Mouse (Mus musculus) midbrain, postnatal 0 days (tissue): ENCODE data around the gene Dtd2. TPM values are rescaled to one million over a fixed set of nuclear protein-coding genes. Genes with fewer than 3 reads are reported as not detected.

ENCODE experiments used
- ATAC-seq: fragments of 200-750 bp; cut with Nextera tagmentation; 2 replicates; pipeline ENCODE4 v1.8.0; 2017; ENCODE audit warnings: moderate number of reproducible peaks, mild to moderate bottlenecking, moderate TSS enrichment, moderate library complexity; ENCODE audit not compliant: low FRiP score
- DNase-seq: peaks from one replicate; pipeline ENCODE4 v3.0.0-alpha.2; 2015; ENCODE audit warnings: low spot score
- H3K27ac ChIP-seq: fragments of 300-500 bp; sonication (generic); 2 replicates; pipeline ENCODE4 v1.5.1; 2014; ENCODE audit warnings: low read depth, mild to moderate bottlenecking, low read length, mixed read lengths
- H3K27me3 ChIP-seq: fragments of 300-500 bp; sonication (generic); 2 replicates; pipeline ENCODE4 v1.6.1; 2014; ENCODE audit warnings: low read length, control low read depth, mixed read lengths; ENCODE audit not compliant: insufficient read depth
- H3K36me3 ChIP-seq: fragments of 300-500 bp; sonication (generic); 2 replicates; pipeline ENCODE4 v1.6.1; 2014; ENCODE audit warnings: low read length, control low read depth, mixed read lengths; ENCODE audit not compliant: insufficient read depth
- H3K4me1 ChIP-seq: fragments of 300-500 bp; sonication (generic); 2 replicates; pipeline ENCODE4 v1.6.1; 2014; ENCODE audit warnings: mild to moderate bottlenecking, control low read depth, antibody characterized with exemption, low read length, mixed read lengths; ENCODE audit not compliant: insufficient read depth
- H3K4me2 ChIP-seq: fragments of 300-500 bp; sonication (generic); 2 replicates; pipeline ENCODE4 v1.6.1; 2014; ENCODE audit warnings: low read depth, mild to moderate bottlenecking, low read length, mixed read lengths; ENCODE audit not compliant: poor library complexity, severe bottlenecking
- H3K4me3 ChIP-seq: fragments of 300-500 bp; sonication (generic); 2 replicates; pipeline ENCODE4 v1.5.1; 2014; ENCODE audit warnings: low read depth, mild to moderate bottlenecking, low read length, moderate library complexity
- H3K9ac ChIP-seq: fragments of 300-500 bp; sonication (generic); replicated peaks from 2 replicates; pipeline ENCODE4 v1.6.1; 2014; ENCODE audit warnings: mild to moderate bottlenecking, low read length, moderate library complexity, mixed read lengths; ENCODE audit not compliant: poor library complexity, severe bottlenecking
- H3K9me3 ChIP-seq: fragments of 300-500 bp; sonication (generic); 2 replicates; pipeline ENCODE4 v1.6.1; 2016; ENCODE audit warnings: low read length, control low read depth
- CTCF ChIP-seq: IDR thresholded peaks from 2 replicates; pipeline ENCODE4 v1.5.1; 2016; ENCODE audit warnings: antibody characterized with exemption, mild to moderate bottlenecking
- WGBS: fragments of 180-500 bp; shearing (Covaris S2); extraction: QIAGEN DNeasy Blood & Tissue Kit; methylation state at CpG from one replicate; pipeline ENCODE4 v1.1.7; 2014; 5-methylcytosine and 5-hydroxymethylcytosine counted together
- polyA plus RNA-seq: library from polyadenylated mRNA; unstranded; fragments of >200 nt; fragmentation: Nextera tagmentation; extraction: Ambion mirVana; gene quantifications from 2 replicates; pipeline ENCODE4 v1.2.1, GENCODE M21; 2015
- total RNA-seq: library from RNA; depleted of rRNA; stranded (reverse); fragments of >200 nt; gene quantifications from 2 replicates; pipeline ENCODE4 v1.2.3, GENCODE M21; 2014

Dtd2 gene
- total and polyA plus RNA-seq, 2 experiments from 2014 or later: 11.6 to 33.2 TPM

GRCm38 (mm10) chr12:51976531-51976930 is 29.8 kb downstream of the Dtd2 start:
- TF ChIP-seq CTCF: no peak
- Histone ChIP-seq H3K9me3 (no peaks in the 10 kb centered on the region), H3K4me3 (no peak overlapping the region), H3K4me1 (no peaks in the 10 kb centered on the region), H3K4me2 (no peak overlapping the region), H3K9ac (no peak overlapping the region), H3K27me3 (no peaks in the 10 kb centered on the region), H3K36me3 (no peaks in the 10 kb centered on the region), H3K27ac (no peak overlapping the region)
- ATAC-seq (no peak), DNase-seq (no peak)
- 77% methylated on average over 9 of the region's 9 CpGs for WGBS

- Histone ChIP-seq H3K27me3 (no peaks in the 10 kb centered on the region), H3K9me3 (no peaks in the 10 kb centered on the region), H3K36me3 (no peaks in the 10 kb centered on the region), H3K4me2 (no peak overlapping the region), H3K4me3 (no peak overlapping the region), H3K4me1 (no peaks in the 10 kb centered on the region; the same call in 1 of the 2 replicates), H3K9ac (no peak overlapping the region), H3K27ac (no peak overlapping the region)
- TF ChIP-seq CTCF: no peak; the same call in 1 of the 2 replicates
- ATAC-seq (no peak), DNase-seq (no peak)
- WGBS: 79% methylated on average over 1 of the region's 1 CpGs
Observed at GRCm38 (mm10) chr12:51974381-51974780, 31.9 kb downstream of the Dtd2 start.

GRCm38 (mm10) chr12:51972269-51973065 is 33.8 kb downstream of the Dtd2 start:
- no peak overlapping the region for H3K9ac ChIP-seq
- DNase-seq (no peak), ATAC-seq (no peak)
- no peaks in the 10 kb centered on the region for H3K36me3 ChIP-seq
- no peak overlapping the region for H3K4me3 ChIP-seq
- H3K4me2 ChIP-seq: no peak overlapping the region
- 94% methylated on average over 5 of the region's 5 CpGs for WGBS
- H3K27me3 ChIP-seq: no peaks in the 10 kb centered on the region
- H3K9me3 ChIP-seq: no peaks in the 10 kb centered on the region
- no peaks in the 10 kb centered on the region; the same call in 1 of the 2 replicates for H3K4me1 ChIP-seq
- no peak overlapping the region for H3K27ac ChIP-seq
- TF ChIP-seq CTCF: peak; percentile 44

GRCm38 (mm10) chr12:51971070-51971664 is 35.1 kb downstream of the Dtd2 start, which contains the start of gene Heatr5a:
TSS of gene Heatr5a (minus strand) at chr12:51971321.
- ATAC-seq: peak; percentile 97
- H3K36me3 ChIP-seq: no peaks in the 10 kb centered on the region
- under 1% methylated on average over 45 of the region's 53 CpGs for WGBS

GRCm38 (mm10) chr12:51970352-51971069 is 35.8 kb downstream of the Dtd2 start:
- WGBS: 4% methylated on average over 34 of the region's 35 CpGs
- no peak for TF ChIP-seq CTCF
- no peak for DNase-seq
- H3K4me1 ChIP-seq: no peaks in the 10 kb centered on the region; the same call in 1 of the 2 replicates
- H3K27ac ChIP-seq: peak overlapping the region; percentile 75
- H3K36me3 ChIP-seq: no peaks in the 10 kb centered on the region
- H3K9ac ChIP-seq: peak overlapping the region; percentile 81
- H3K4me3 ChIP-seq: peak overlapping the region; percentile 98
- H3K27me3 ChIP-seq: no peaks in the 10 kb centered on the region
- ATAC-seq: no peak
- H3K4me2 ChIP-seq: peak overlapping the region; percentile 84
- no peaks in the 10 kb centered on the region for H3K9me3 ChIP-seq

More at GRCm38 (mm10) chr12:51971070-51971664, 35.1 kb downstream of the Dtd2 start, which contains the start of gene Heatr5a:
- Histone ChIP-seq H3K27me3 (no peaks in the 10 kb centered on the region), H3K9me3 (no peaks in the 10 kb centered on the region), H3K4me3 (peak within 1 kb of the TSS; percentile 98), H3K9ac (peak within 1 kb of the TSS; percentile 81), H3K4me2 (peak within 1 kb of the TSS; percentile 84), H3K4me1 (no peaks in the 10 kb centered on the region; the same call in 1 of the 2 replicates), H3K27ac (peak within 1 kb of the TSS; percentile 75)
- DNase-seq: peak; percentile 90
- no peak for TF ChIP-seq CTCF
